Mouse (Mus musculus) bone marrow, adult 2 months (tissue): Measurements from ENCODE around the gene Zfp618. TPM values are rescaled to one million over a fixed set of nuclear protein-coding genes. Genes with fewer than 3 reads are reported as not detected.
A peak's percentile ranks its signal among the peaks of the same experiment; 100 is the strongest.

Experiments used
- H3K27ac ChIP-seq: fragments of 200-500 bp; 2 replicates; pipeline ENCODE4 v1.5.1; 2012; ENCODE audit warnings: low read depth, mild to moderate bottlenecking, control low read depth, inconsistent platforms, low read length; ENCODE audit not compliant: control insufficient read depth, poor library complexity, insufficient read depth
- H3K4me1 ChIP-seq: fragments of 200-500 bp; 2 replicates; pipeline ENCODE4 v1.6.1; 2011; ENCODE audit warnings: low read length; ENCODE audit not compliant: control insufficient read depth, insufficient read depth
- H3K4me3 ChIP-seq: fragments of 200-500 bp; replicated peaks from 2 replicates; pipeline ENCODE3; 2011; ENCODE audit warnings: mild to moderate bottlenecking, low read depth, low read length, control low read depth; ENCODE audit not compliant: control insufficient read depth
- CTCF ChIP-seq: fragments of 200-500 bp; IDR thresholded peaks from 2 replicates; pipeline ENCODE4 v1.5.1; 2011; ENCODE audit warnings: low read length, control low read depth; ENCODE audit not compliant: control insufficient read depth, insufficient read depth
- POLR2A ChIP-seq: fragments of 200-500 bp; IDR thresholded peaks from 2 replicates; pipeline ENCODE4 v1.6.1; 2011; ENCODE audit warnings: low read depth, mild to moderate bottlenecking, control low read depth, low read length, borderline replicate concordance; ENCODE audit not compliant: control insufficient read depth
- WGBS: fragments of 180-500 bp; shearing (Covaris S2); methylation state at CpG from one replicate; pipeline ENCODE4 v1.1.7; 2018; 5-methylcytosine and 5-hydroxymethylcytosine counted together
- polyA plus RNA-seq: library from polyadenylated mRNA; stranded (reverse); fragments of >200 nt; gene quantifications from 2 replicates; pipeline ENCODE4 v1.2.4, GENCODE M21; 2011; ENCODE audit warnings: low replicate concordance; ENCODE audit not compliant: missing spikeins, insufficient read depth, insufficient read length

Zfp618 gene
- polyA plus RNA-seq, 1 experiment, result 0.40 TPM

- Histone ChIP-seq H3K27ac (no peak overlapping the region), H3K4me3 (no peak overlapping the region), H3K4me1 (no peaks in the 10 kb centered on the region)
- TF ChIP-seq CTCF (no peak), POLR2A (no peak)
- 51% methylated on average over 24 of the region's 24 CpGs for WGBS
These were observed 205.7 kb downstream of the Zfp618 start for GRCm38 (mm10) chr4:63171122-63171521.

GRCm38 (mm10) chr4:63171969-63172685 is 206.8 kb downstream of the Zfp618 start, which contains the start of gene Kif12:
Gene Kif12 (minus strand): TSS chr4:63172131.
- TF ChIP-seq POLR2A (no peak), CTCF (no peak)
- Histone ChIP-seq H3K27ac (no peak within 1 kb of the TSS), H3K4me3 (no peak within 1 kb of the TSS), H3K4me1 (no peaks in the 10 kb centered on the region)
- 83% methylated on average over 4 of the region's 4 CpGs for WGBS

GRCm38 (mm10) chr4:63181556-63181955 is 216.2 kb downstream of the Zfp618 start:
- Histone ChIP-seq H3K4me3 (no peak overlapping the region), H3K4me1 (no peaks in the 10 kb centered on the region), H3K27ac (no peak overlapping the region)
- 14% methylated on average over 5 of the region's 5 CpGs for WGBS
- TF ChIP-seq POLR2A (no peak), CTCF (peak; percentile 80)

GRCm38 (mm10) chr4:63186281-63186870 is 221.0 kb downstream of the Zfp618 start:
- 39% methylated on average over 21 of the region's 21 CpGs for WGBS
- Histone ChIP-seq H3K4me1 (no peaks in the 10 kb centered on the region), H3K4me3 (no peak overlapping the region), H3K27ac (no peak overlapping the region)
- TF ChIP-seq POLR2A, result no peak
- no peak for TF ChIP-seq CTCF

Other genes with a start within 250 kb of the Zfp618 start
- gene Ambp, start 189.2 kb downstream of the Zfp618 start, polyA plus RNA-seq, result 2.6 and 11.2 TPM in 2 replicates
- not detected in 2 replicates for gene Kif12, start 206.6 kb downstream of the Zfp618 start, polyA plus RNA-seq
- 3.1 and 6.6 TPM in 2 replicates for gene Col27a1, start 248.4 kb downstream of the Zfp618 start, polyA plus RNA-seq